Mouse (Mus musculus) neural tube, embryonic 13.5 days (tissue): ENCODE measurements around the gene Emc1. TPM values are rescaled to one million over a fixed set of nuclear protein-coding genes. Genes with fewer than 3 reads are reported as not detected.

Experiments used
- ATAC-seq: fragments of 200-750 bp; cut with Nextera tagmentation; 2 replicates; pipeline ENCODE4 v1.8.0; 2017; ENCODE audit warnings: low read depth, mild to moderate bottlenecking, moderate TSS enrichment, moderate library complexity
- H3K27ac ChIP-seq: fragments of 300-500 bp; sonication (generic); replicated peaks from 2 replicates; pipeline ENCODE4 v1.5.1; 2015; ENCODE audit warnings: moderate library complexity, mild to moderate bottlenecking, inconsistent platforms
- H3K27me3 ChIP-seq: fragments of 300-500 bp; sonication (generic); 2 replicates; pipeline ENCODE4 v1.6.1; 2015; ENCODE audit warnings: mild to moderate bottlenecking, inconsistent platforms
- H3K36me3 ChIP-seq: fragments of 300-500 bp; sonication (generic); 2 replicates; pipeline ENCODE4 v1.6.1; 2015; ENCODE audit warnings: mild to moderate bottlenecking, inconsistent platforms
- H3K4me1 ChIP-seq: fragments of 300-500 bp; sonication (generic); replicated peaks from 2 replicates; pipeline ENCODE4 v1.6.1; 2015; ENCODE audit warnings: inconsistent platforms
- H3K4me2 ChIP-seq: fragments of 300-500 bp; sonication (generic); 2 replicates; pipeline ENCODE4 v1.6.1; 2015; ENCODE audit warnings: inconsistent platforms, mild to moderate bottlenecking, moderate library complexity
- H3K4me3 ChIP-seq: fragments of 300-500 bp; sonication (generic); 2 replicates; pipeline ENCODE4 v1.5.1; 2015; ENCODE audit warnings: mild to moderate bottlenecking, inconsistent platforms
- H3K9ac ChIP-seq: fragments of 300-500 bp; sonication (generic); 2 replicates; pipeline ENCODE4 v1.6.1; 2015; ENCODE audit warnings: moderate library complexity, mild to moderate bottlenecking, inconsistent platforms
- H3K9me3 ChIP-seq: fragments of 300-500 bp; sonication (generic); 2 replicates; pipeline ENCODE4 v1.6.1; 2016; ENCODE audit warnings: inconsistent platforms
- WGBS: fragments of 180-500 bp; shearing (Covaris S2); methylation state at CpG from one replicate; pipeline ENCODE4 v1.1.7; 2015; 5-methylcytosine and 5-hydroxymethylcytosine counted together
- polyA plus RNA-seq: library from polyadenylated mRNA; unstranded; fragments of >200 nt; fragmentation: Nextera tagmentation; extraction: Ambion mirVana; gene quantifications from 2 replicates; pipeline ENCODE4 v1.2.1, GENCODE M21; 2015

Emc1 gene
- 39.9 and 41.7 TPM in 2 replicates for polyA plus RNA-seq

GRCm38 (mm10) chr4:139351931-139352711 lies at the start of gene Emc1, which contains the start of the genes Mrto4 and Ubr4:
Emc1 (plus strand) TSS chr4:139352587.
Mrto4 (minus strand) TSS chr4:139352576.
Ubr4 (plus strand) TSS chr4:139352609.
- Histone ChIP-seq H3K27me3 (no peaks in the 10 kb centered on the region), H3K4me1 (peaks cover 27% of the 10 kb centered on the region), H3K36me3 (peaks cover 55% of the 10 kb centered on the region), H3K27ac (peak within 1 kb of the TSS; percentile 98), H3K4me2 (peak within 1 kb of the TSS; percentile 97), H3K4me3 (peak within 1 kb of the TSS; percentile 85), H3K9me3 (no peaks in the 10 kb centered on the region), H3K9ac (peak within 1 kb of the TSS; percentile 95)
- WGBS = under 1% methylated on average over 64 of the region's 64 CpGs
- ATAC-seq = peak; percentile 95

- Histone ChIP-seq H3K27me3 (no peaks in the 10 kb centered on the region), H3K36me3 (peaks cover 44% of the 10 kb centered on the region), H3K9me3 (no peaks in the 10 kb centered on the region), H3K9ac (no peak overlapping the region), H3K4me2 (no peak overlapping the region), H3K4me1 (peaks cover 14% of the 10 kb centered on the region), H3K27ac (no peak overlapping the region), H3K4me3 (no peak overlapping the region)
- 97% methylated on average over 3 of the region's 3 CpGs for WGBS
- no peak for ATAC-seq
Measured at GRCm38 (mm10) chr4:139305521-139305920, 46.9 kb upstream of the Emc1 start.

- 84% methylated on average over 5 of the region's 5 CpGs for WGBS
- Histone ChIP-seq H3K4me3 (no peak overlapping the region), H3K4me1 (peaks cover 26% of the 10 kb centered on the region), H3K27me3 (0 out of 2 replicates have a peak, but pooled peaks cover 5% of the 10 kb centered on the region), H3K27ac (no peak overlapping the region), H3K9me3 (no peaks in the 10 kb centered on the region), H3K4me2 (no peak overlapping the region), H3K9ac (no peak overlapping the region), H3K36me3 (peaks cover 27% of the 10 kb centered on the region)
- no peak for ATAC-seq
Measured at GRCm38 (mm10) chr4:139307916-139308315, 44.5 kb upstream of the Emc1 start.

GRCm38 (mm10) chr4:139309651-139310050 lies 42.7 kb upstream of the Emc1 start:
- WGBS = 18% methylated on average over 6 of the region's 6 CpGs

GRCm38 (mm10) chr4:139310171-139310898 lies 42.1 kb upstream of the Emc1 start, which contains the start of the genes Pqlc2 and Akr7a5:
Pqlc2 (minus strand) TSS chr4:139310708.
Akr7a5 (plus strand) TSS chr4:139310744.
- Histone ChIP-seq H3K27me3 (0 out of 2 replicates have a peak, but pooled peaks cover 5% of the 10 kb centered on the region), H3K27ac (peak within 1 kb of the TSS; percentile 76), H3K4me2 (peak within 1 kb of the TSS; percentile 92), H3K9ac (peak within 1 kb of the TSS; percentile 88), H3K4me1 (peaks cover 26% of the 10 kb centered on the region), H3K4me3 (peak within 1 kb of the TSS; percentile 82), H3K9me3 (no peaks in the 10 kb centered on the region), H3K36me3 (peaks cover 28% of the 10 kb centered on the region)
- under 1% methylated on average over 63 of the region's 63 CpGs for WGBS
- peak; percentile 89 for ATAC-seq

More at GRCm38 (mm10) chr4:139309651-139310050, 42.7 kb upstream of the Emc1 start:
- peak overlapping the region; percentile 88 for H3K9ac ChIP-seq
- H3K9me3 ChIP-seq = no peaks in the 10 kb centered on the region
- peak overlapping the region; percentile 92 for H3K4me2 ChIP-seq
- peaks cover 26% of the 10 kb centered on the region for H3K4me1 ChIP-seq
- H3K4me3 ChIP-seq = peak overlapping the region; percentile 82
- H3K27ac ChIP-seq = no peak overlapping the region
- ATAC-seq = no peak
- H3K36me3 ChIP-seq = peaks cover 28% of the 10 kb centered on the region
- H3K27me3 ChIP-seq = 0 out of 2 replicates have a peak, but pooled peaks cover 5% of the 10 kb centered on the region

GRCm38 (mm10) chr4:139310899-139311701 lies 41.3 kb upstream of the Emc1 start:
- peak overlapping the region; percentile 76 for H3K27ac ChIP-seq
- peaks cover 26% of the 10 kb centered on the region for H3K4me1 ChIP-seq
- H3K9me3 ChIP-seq = no peaks in the 10 kb centered on the region
- WGBS = under 1% methylated on average over 52 of the region's 53 CpGs
- H3K4me3 ChIP-seq = peak overlapping the region; percentile 82
- H3K36me3 ChIP-seq = peaks cover 30% of the 10 kb centered on the region
- H3K27me3 ChIP-seq = 0 out of 2 replicates have a peak, but pooled peaks cover 5% of the 10 kb centered on the region
- H3K9ac ChIP-seq = peak overlapping the region; percentile 88
- H3K4me2 ChIP-seq = peak overlapping the region; percentile 92
- ATAC-seq = peak; percentile 10; the same call in 1 of the 2 replicates

GRCm38 (mm10) chr4:139311707-139312106 lies 40.7 kb upstream of the Emc1 start:
- no peak for ATAC-seq
- Histone ChIP-seq H3K4me3 (peak overlapping the region; percentile 82), H3K9ac (peak overlapping the region; percentile 88), H3K9me3 (no peaks in the 10 kb centered on the region), H3K4me2 (peak overlapping the region; percentile 92), H3K27me3 (0 out of 2 replicates have a peak, but pooled peaks cover 5% of the 10 kb centered on the region), H3K4me1 (peaks cover 26% of the 10 kb centered on the region), H3K36me3 (peaks cover 27% of the 10 kb centered on the region), H3K27ac (no peak overlapping the region)
- 18% methylated on average over 14 of the region's 14 CpGs for WGBS

GRCm38 (mm10) chr4:139312632-139313031 lies 39.8 kb upstream of the Emc1 start:
- Histone ChIP-seq H3K4me1 (peaks cover 26% of the 10 kb centered on the region), H3K36me3 (peaks cover 29% of the 10 kb centered on the region), H3K27me3 (0 out of 2 replicates have a peak, but pooled peaks cover 5% of the 10 kb centered on the region), H3K27ac (no peak overlapping the region), H3K9me3 (no peaks in the 10 kb centered on the region), H3K4me2 (no peak overlapping the region), H3K9ac (no peak overlapping the region), H3K4me3 (no peak overlapping the region)
- 63% methylated on average over 4 of the region's 4 CpGs for WGBS
- no peak for ATAC-seq

GRCm38 (mm10) chr4:139318449-139318848 lies 33.9 kb upstream of the Emc1 start:
- Histone ChIP-seq H3K4me3 (no peak overlapping the region), H3K9ac (no peak overlapping the region), H3K9me3 (no peaks in the 10 kb centered on the region), H3K4me1 (no peaks in the 10 kb centered on the region), H3K36me3 (peaks cover 50% of the 10 kb centered on the region), H3K27ac (no peak overlapping the region), H3K4me2 (no peak overlapping the region), H3K27me3 (no peaks in the 10 kb centered on the region)
- no peak for ATAC-seq
- WGBS = 94% methylated on average over 11 of the region's 11 CpGs

GRCm38 (mm10) chr4:139319740-139320139 lies 32.6 kb upstream of the Emc1 start:
- 90% methylated on average over 4 of the region's 4 CpGs for WGBS

GRCm38 (mm10) chr4:139330605-139331004 lies 21.8 kb upstream of the Emc1 start:
- no peak overlapping the region for H3K4me3 ChIP-seq
- ATAC-seq = no peak
- no peaks in the 10 kb centered on the region; the same call in 1 of the 2 replicates for H3K27me3 ChIP-seq
- H3K9me3 ChIP-seq = no peaks in the 10 kb centered on the region
- no peak overlapping the region for H3K27ac ChIP-seq
- no peak overlapping the region for H3K9ac ChIP-seq
- 7% methylated on average over 10 of the region's 10 CpGs for WGBS
- no peaks in the 10 kb centered on the region for H3K4me1 ChIP-seq
- H3K4me2 ChIP-seq = peak overlapping the region; percentile 32
- H3K36me3 ChIP-seq = no peaks in the 10 kb centered on the region

More at GRCm38 (mm10) chr4:139319740-139320139, 32.6 kb upstream of the Emc1 start:
- no peak overlapping the region for H3K27ac ChIP-seq
- peaks cover 44% of the 10 kb centered on the region for H3K36me3 ChIP-seq
- H3K9ac ChIP-seq = no peak overlapping the region
- no peak overlapping the region for H3K4me3 ChIP-seq
- no peaks in the 10 kb centered on the region for H3K4me1 ChIP-seq
- H3K9me3 ChIP-seq = no peaks in the 10 kb centered on the region
- no peak overlapping the region for H3K4me2 ChIP-seq
- H3K27me3 ChIP-seq = no peaks in the 10 kb centered on the region
- no peak for ATAC-seq
